Comparison of ENCODE assay signal across 9 mouse cellular contexts in the genomic region with DNA sequence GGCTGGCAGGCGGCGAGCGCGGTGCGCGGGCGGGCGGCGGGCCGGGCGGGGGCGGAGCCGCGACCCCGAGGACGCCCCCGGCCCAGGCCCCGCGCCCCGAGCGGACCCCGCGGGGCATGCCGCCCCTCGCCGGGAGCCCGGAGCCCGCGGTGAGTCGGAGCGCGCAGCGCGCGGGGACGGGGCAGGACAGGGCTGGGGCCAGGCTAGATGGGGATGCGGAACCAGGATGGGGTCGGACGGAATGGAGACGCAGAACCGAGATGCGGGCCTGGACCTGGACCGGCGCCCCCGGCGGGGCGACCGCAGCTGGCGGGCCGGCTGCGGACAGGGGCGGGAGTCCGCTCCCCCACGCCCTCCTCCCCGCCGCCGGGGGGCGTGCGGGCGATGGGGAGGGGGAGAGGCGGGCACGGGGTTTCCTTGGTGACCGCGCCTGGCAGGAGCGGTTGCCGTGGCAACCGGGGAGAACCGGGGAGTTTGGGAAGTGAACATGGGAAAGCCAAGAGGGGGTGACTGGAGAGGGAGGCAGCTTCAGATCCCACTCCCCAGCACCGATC. TPM values are rescaled to one million over a fixed set of nuclear protein-coding genes. Genes with fewer than 3 reads are reported as not detected.
A peak's percentile ranks its signal among the peaks of the same experiment; 100 is the strongest.
DNase-seq lines count a peak whose midpoint lies in the region; ATAC-seq lines count a peak whose summit lies in the region.
"Had no signal": no experiment of that assay in that cellular context is flagged by ENCODE, and none has a peak within 500 bp of the region (broad histone marks: within the 10 kb centered on the region; RNA-seq: fewer than 3 reads in every experiment).

TSS of gene Lrrc4b (plus strand) at position 51 of the 554 bp plus-strand sequence.

- H3K36me3 ChIP-seq in heart, embryonic 13.5 days: no peaks in the 10 kb centered on the region
- peaks cover under 1% of the 10 kb centered on the region; the same call in 1 of the 2 replicates for H3K36me3 ChIP-seq in neural tube, embryonic 12.5 days

- ATAC-seq in heart, embryonic 13.5 days (ENCODE audit: extremely low read depth, insufficient number of reproducible peaks, low FRiP score, low TSS enrichment): no peak
- peak; percentile 63 for ATAC-seq in neural tube, embryonic 12.5 days (ENCODE audit: low FRiP score, low read depth)

- peak within 1 kb of the TSS; percentile 57 for H3K4me3 ChIP-seq in heart, embryonic 13.5 days
- H3K4me3 ChIP-seq in neural tube, embryonic 12.5 days: peak within 1 kb of the TSS; percentile 70

- under 1% methylated on average over 39 of the region's 69 CpGs for WGBS in heart, embryonic 13.5 days
- 2% methylated on average over 59 of the region's 69 CpGs for WGBS in neural tube, embryonic 12.5 days

- DNase-seq in heart, adult 18-20 months: no peak
- DNase-seq in heart, adult 9 months (ENCODE audit: low spot score in 2 of 2): no peak
- peak; percentile 66 for DNase-seq in embryo, embryonic 10 days (ENCODE audit: low spot score)
- peak; percentile 85 to 87 for DNase-seq in layer of hippocampus, postnatal 36 days
- no peak for DNase-seq in adipocyte (ENCODE audit: low spot score)
- no peak for DNase-seq in urinary bladder, postnatal 4 days (ENCODE audit: low spot score in 2 of 2)

- H3K4me1 ChIP-seq in heart, embryonic 13.5 days: peaks cover 14% of the 10 kb centered on the region
- peaks cover 51% of the 10 kb centered on the region for H3K4me1 ChIP-seq in neural tube, embryonic 12.5 days

- peak within 1 kb of the TSS; percentile 70 for H3K9ac ChIP-seq in heart, embryonic 13.5 days
- H3K9ac ChIP-seq in neural tube, embryonic 12.5 days: peak within 1 kb of the TSS; percentile 95

- peak within 1 kb of the TSS; percentile 79 for H3K4me2 ChIP-seq in heart, embryonic 13.5 days
- H3K4me2 ChIP-seq in neural tube, embryonic 12.5 days (replicated peaks): peak within 1 kb of the TSS; percentile 88

- no peak within 1 kb of the TSS for H3K27ac ChIP-seq in heart, embryonic 13.5 days (replicated peaks)
- peak within 1 kb of the TSS; percentile 97 for H3K27ac ChIP-seq in neural tube, embryonic 12.5 days

- no peaks in the 10 kb centered on the region for H3K9me3 ChIP-seq in heart, embryonic 13.5 days
- H3K9me3 ChIP-seq in neural tube, embryonic 12.5 days: no peaks in the 10 kb centered on the region

- H3K27me3 ChIP-seq in heart, embryonic 13.5 days (replicated peaks): peaks cover 88% of the 10 kb centered on the region
- H3K27me3 ChIP-seq in neural tube, embryonic 12.5 days (replicated peaks): peaks cover 8% of the 10 kb centered on the region

RNA-seq across cellular contexts. Expression of gene Lrrc4b, which starts in this region (rescaled TPM):
- 10 to 100 TPM; 31.2 to 66.0 TPM for total RNA-seq in heart, adult 18-20 months (2021)
- 1.6 and 1.7 TPM in 2 replicates for polyA plus RNA-seq in heart, embryonic 13.5 days (2015; fragmentation: Nextera tagmentation; extraction: Ambion mirVana)
- total RNA-seq in layer of hippocampus, postnatal 36 days (2021): 100 to 1,000 TPM; 311 to 332 TPM
- 10.4 and 12.6 TPM in 2 replicates for polyA plus RNA-seq in neural tube, embryonic 12.5 days (2016; fragmentation: Nextera tagmentation; extraction: Ambion mirVana)
- total RNA-seq: hematopoietic stem cell, adult 5-6 weeks had no signal

Comparison
In these comparisons a context has a peak if more than half of its experiments do, and no peak if none do; other contexts are left out.
1. RNA of gene Lrrc4b (total RNA-seq): 311 to 332 TPM in layer of hippocampus, postnatal 36 days; 31.2 to 66.0 TPM in heart, adult 18-20 months; every median in the first group is over 4 times any median in the second.
2. DNase-seq: peak in embryo, embryonic 10 days (single experiment) and layer of hippocampus, postnatal 36 days (2 of 2); none in heart, adult 18-20 months (0 of 2), heart, adult 9 months (0 of 2), adipocyte (single experiment) and urinary bladder, postnatal 4 days (0 of 2).